Mouse (Mus musculus): Measurements from ENCODE around the gene Zmpste24.
"Not testable (repeated sequence)": the region's sequence is repeated elsewhere in the genome, so short reads cannot be mapped to it uniquely, and the experiment has no call there.

Gene Zmpste24

GRCm38 (mm10) chr4:121097650-121098378, at the start of gene Zmpste24:
Zmpste24 (minus strand) TSS chr4:121098241.
- in situ Hi-C loops (cut with MboI): no loop called here

- in situ Hi-C loops (cut with MboI): no loop called here
Observed at GRCm38 (mm10) chr4:121109126-121109525, 11.1 kb upstream of the Zmpste24 start, which contains the start of gene Tmco2. Tmco2 (minus strand) TSS chr4:121109226.

GRCm38 (mm10) chr4:121103304-121103703, 5.3 kb upstream of the Zmpste24 start:
- in situ Hi-C loops (cut with MboI): no loop called here

- in situ Hi-C loops (cut with MboI): no loop called here
Observed at GRCm38 (mm10) chr4:121090211-121090610, 7.8 kb downstream of the Zmpste24 start.

GRCm38 (mm10) chr4:121088696-121089095, 9.3 kb downstream of the Zmpste24 start:
- in situ Hi-C loops (cut with MboI): no loop called here

- in situ Hi-C loops (cut with MboI): no loop called here
Observed at GRCm38 (mm10) chr4:121084506-121084905, 13.5 kb downstream of the Zmpste24 start.

- in situ Hi-C loops (cut with MboI): no loop called here
Observed at GRCm38 (mm10) chr4:121080395-121080794, 17.6 kb downstream of the Zmpste24 start.

DNA sequence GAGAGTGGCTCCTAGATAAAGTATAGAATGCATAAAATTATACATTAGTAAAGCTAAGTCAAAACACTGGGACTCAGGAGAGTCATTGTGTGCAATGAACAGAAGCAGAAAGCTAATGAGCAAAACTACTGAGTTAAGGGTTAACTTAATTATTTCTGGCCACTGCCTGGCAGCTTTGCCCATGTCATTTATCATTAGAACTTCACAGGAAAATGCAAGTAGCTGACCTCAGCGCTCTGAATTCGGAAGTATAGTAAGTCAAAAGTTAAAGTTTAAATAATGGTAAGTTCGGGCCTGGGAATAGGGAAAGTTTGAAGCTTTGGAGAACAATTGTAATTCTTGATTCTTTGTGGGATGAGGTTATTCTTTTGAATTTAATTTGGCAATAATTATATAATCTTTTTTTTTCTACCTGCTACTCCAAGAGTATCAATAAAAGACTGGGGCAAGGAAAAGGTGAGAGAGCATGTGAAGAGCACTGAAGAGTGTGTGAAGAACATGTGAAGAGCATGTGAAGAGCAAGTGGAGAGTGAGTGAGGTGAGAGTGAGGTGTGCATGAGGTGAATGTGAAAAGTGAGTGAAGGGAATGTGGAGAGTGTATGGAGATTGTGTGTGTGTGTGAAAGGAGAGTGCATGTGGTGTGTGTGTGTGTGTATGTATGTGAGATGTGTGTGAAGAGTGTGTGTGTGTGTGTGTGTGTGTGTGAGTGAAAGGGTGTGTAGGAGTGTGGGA, 20.0 kb downstream of the Zmpste24 start:
- in situ Hi-C loops (cut with MboI): no loop called here

DNA sequence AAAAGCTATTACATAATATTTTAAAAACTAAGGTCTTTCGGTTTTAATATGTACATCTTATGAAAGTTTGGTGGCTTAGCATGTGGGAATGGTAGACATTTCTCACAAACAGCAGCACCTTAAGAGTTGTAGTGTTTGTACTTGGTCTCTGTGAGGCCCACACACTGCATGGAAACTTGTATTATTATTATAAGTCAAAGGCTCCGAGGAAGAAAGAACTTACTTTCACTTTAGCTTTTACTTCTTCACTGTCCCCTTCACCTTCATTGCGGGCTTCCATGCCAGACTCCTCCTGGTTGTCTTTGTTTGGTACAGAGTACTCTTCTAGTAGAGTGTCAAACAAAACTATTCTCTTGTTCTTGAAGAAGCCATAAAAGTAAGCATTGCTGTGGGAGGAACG, 23.8 kb downstream of the Zmpste24 start:
- in situ Hi-C loops (cut with MboI): no loop called here

DNA sequence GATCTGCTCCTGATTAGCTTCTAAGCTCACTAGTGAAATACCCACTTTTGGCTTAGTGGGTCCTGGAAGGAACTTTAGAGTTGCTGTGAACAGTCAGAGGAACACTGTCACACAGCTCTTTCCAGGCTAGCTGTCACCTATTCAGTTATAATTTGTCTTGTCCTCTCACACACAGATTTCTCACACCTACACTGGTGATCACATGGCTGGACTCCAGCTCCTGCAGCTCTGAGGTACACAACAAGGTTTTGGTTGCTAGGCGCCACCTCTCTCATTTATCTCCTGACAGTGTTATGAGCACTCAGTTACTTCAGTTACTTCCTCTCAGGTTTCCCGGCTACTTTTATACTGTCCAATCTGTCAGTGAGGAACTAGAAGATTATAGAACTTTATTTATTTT, 32.7 kb downstream of the Zmpste24 start:
- in situ Hi-C loops (cut with MboI): no loop called here

DNA sequence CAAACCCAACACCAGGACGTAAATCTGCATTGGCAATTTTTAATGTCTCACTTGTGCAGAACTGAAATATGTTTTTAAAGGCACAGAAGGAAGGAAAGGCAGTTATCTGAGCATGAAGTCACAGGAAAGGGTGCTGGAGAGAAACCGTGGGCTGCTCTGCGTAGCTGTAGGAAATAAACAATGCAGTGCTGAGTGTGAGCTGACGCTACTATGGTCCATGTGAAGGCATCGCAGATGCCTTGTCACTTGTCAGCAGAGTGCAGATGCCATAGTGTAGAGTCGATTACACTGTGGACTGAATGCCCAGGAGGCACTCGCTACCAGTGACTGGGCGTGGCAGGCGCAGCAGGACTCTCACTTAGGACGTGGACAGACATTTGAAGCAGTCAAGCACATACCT, 38.8 kb downstream of the Zmpste24 start:
- in situ Hi-C loops (cut with MboI): not testable (repeated sequence)

DNA sequence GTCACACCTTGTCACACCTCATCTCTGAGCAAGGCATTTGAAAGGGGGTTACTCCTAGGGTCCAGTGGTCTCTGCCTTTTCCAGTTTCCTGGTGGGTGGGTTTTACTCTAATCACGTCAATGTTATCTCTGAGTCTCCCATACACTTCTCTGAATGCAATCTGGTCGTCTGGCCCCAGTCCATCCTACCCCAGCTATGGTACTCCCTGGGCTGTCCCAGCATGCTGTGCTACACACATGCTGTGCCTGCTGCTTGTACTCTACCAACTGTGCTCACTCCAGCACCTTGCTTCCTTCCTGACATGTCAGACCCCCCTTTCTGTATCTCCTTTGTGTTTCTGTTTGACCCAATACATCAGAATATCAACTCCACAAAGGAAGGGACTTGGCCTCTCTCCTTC, 41.0 kb downstream of the Zmpste24 start:
- in situ Hi-C loops (cut with MboI): no loop called here

- in situ Hi-C loops (cut with MboI): no loop called here
Observed at GRCm38 (mm10) chr4:121056342-121056741, 41.7 kb downstream of the Zmpste24 start.

- in situ Hi-C loops (cut with MboI): no loop called here
Observed at GRCm38 (mm10) chr4:121052454-121053323, 45.4 kb downstream of the Zmpste24 start.

DNA sequence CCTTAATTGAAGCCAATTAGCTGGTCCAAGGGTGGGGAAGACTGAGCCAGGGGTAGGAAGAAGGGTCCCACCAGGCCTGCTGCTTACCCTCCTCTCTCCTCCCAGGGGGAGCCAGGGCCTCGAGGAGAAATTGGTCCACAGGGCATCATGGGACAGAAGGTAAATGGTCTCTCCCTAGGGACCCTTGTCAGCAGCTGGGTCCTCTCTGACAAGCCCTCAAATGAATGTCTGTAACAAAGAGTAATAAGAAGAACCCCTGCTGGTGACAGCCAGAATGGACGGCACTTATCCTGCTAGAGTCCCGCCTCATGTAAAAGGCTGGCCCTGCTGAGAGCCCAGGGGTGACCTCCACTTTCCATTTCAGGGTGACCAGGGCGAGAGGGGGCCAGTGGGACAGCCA, 46.2 kb downstream of the Zmpste24 start:
- in situ Hi-C loops (cut with MboI): no loop called here

DNA sequence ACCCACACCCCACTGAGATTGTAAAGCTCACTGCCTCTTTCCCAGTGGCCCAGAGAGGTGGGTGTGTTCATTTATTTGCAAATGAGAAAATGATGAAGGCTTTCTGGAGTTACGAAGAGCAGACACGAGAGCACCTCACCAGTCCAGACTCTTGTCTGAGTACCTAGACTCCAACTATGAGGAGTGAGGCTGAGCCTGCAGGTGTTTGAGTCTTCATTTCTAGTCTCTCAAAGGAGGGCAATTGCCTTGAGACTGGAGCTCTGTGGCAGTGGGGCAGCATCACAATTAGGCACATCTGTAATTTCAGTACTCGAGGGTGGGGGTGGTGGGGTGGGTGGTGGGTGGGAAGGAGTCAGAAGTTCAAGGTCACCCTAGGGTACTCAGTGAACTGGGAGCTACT, 55.1 kb downstream of the Zmpste24 start:
- in situ Hi-C loops (cut with MboI): no loop called here

GRCm38 (mm10) chr4:121042472-121042871, 55.6 kb downstream of the Zmpste24 start:
- in situ Hi-C loops (cut with MboI): no loop called here

- in situ Hi-C loops (cut with MboI): no loop called here
Observed at GRCm38 (mm10) chr4:121040897-121041671, 57.0 kb downstream of the Zmpste24 start.

DNA sequence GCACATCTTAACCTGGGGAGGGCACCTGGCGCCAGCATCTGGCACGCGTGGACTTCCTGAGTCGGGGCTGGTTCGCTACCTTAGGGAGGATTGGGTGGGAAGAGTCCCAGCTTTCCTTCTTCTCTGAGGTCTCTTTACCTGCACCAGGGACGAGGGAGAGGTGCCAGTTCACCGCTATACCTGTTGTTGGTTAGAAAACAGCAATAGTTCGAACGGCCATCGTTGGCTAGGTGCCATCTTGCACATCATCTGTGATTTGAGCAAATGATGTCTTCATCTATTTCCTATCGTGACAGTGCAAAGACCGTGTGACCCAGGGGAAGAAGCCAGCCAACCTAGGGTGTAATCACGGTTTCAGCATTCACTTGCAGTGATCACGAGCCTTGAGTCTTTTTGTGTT, 57.7 kb downstream of the Zmpste24 start:
- in situ Hi-C loops (cut with MboI): no loop called here

GRCm38 (mm10) chr4:121039331-121040115, 58.5 kb downstream of the Zmpste24 start, which contains the start of gene Col9a2:
Col9a2 (plus strand) TSS chr4:121039385.
- in situ Hi-C loops (cut with MboI): no loop called here

DNA sequence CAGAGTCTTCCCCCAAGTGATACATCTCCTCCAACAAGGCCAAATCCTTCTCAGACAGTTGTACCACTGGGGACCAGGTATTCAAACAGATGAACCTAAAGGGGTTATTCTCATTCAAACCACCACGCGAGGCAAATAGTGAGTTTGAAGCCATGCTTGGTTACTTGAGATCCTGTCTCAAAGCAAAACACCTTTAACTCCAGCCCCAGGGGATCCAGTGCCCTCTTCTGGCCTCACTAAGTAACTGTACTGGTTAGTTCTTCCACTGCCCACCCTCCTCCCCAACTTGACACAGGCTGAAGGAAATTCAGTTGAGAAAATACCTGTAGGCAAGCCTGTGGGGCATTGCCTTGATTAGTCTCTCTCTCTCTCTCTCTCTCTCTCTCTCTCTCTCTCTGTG, 65.0 kb downstream of the Zmpste24 start:
- in situ Hi-C loops (cut with MboI): no loop called here
